Mouse (Mus musculus): ENCODE results near the gene Ovca2.
"Not testable (repeated sequence)": the region's sequence is repeated elsewhere in the genome, so short reads cannot be mapped to it uniquely, and the experiment has no call there.

The Ovca2 gene

GRCm38 (mm10) chr11:75194850-75195461 is 16.3 kb upstream of the Ovca2 start:
- peak; percentile 87 for DNase-seq

- peak; percentile 72 for DNase-seq
Observed at GRCm38 (mm10) chr11:75194121-75194849, 15.7 kb upstream of the Ovca2 start.

GRCm38 (mm10) chr11:75193256-75194071 is 14.8 kb upstream of the Ovca2 start, which contains the start of gene Rtn4rl1:
Rtn4rl1 (plus strand) TSS chr11:75193783.
- peak; percentile 88 for DNase-seq

- DNase-seq = peak; percentile 91
Observed at GRCm38 (mm10) chr11:75192336-75193214, 13.9 kb upstream of the Ovca2 start.

GRCm38 (mm10) chr11:75191841-75192240 is 13.2 kb upstream of the Ovca2 start:
- peak; percentile 73 for DNase-seq

GRCm38 (mm10) chr11:75190905-75191441 is 12.3 kb upstream of the Ovca2 start, which contains the start of gene Dph1:
Dph1 (minus strand) TSS chr11:75191241.
- DNase-seq = peak; percentile 59

GRCm38 (mm10) chr11:75190371-75190724 is 11.7 kb upstream of the Ovca2 start:
- peak; percentile 86 for DNase-seq

GRCm38 (mm10) chr11:75189713-75190370 is 11.2 kb upstream of the Ovca2 start:
- peak; percentile 54 for DNase-seq

GRCm38 (mm10) chr11:75184986-75185385 is 6.4 kb upstream of the Ovca2 start:
- DNase-seq = no peak

GRCm38 (mm10) chr11:75184573-75184972 is 5.9 kb upstream of the Ovca2 start:
- no peak for DNase-seq

- no peak for DNase-seq
Observed at GRCm38 (mm10) chr11:75183917-75184570, 5.4 kb upstream of the Ovca2 start.

GRCm38 (mm10) chr11:75178011-75178410 is 624 bp downstream of the Ovca2 start:
- DNase-seq = no peak

GRCm38 (mm10) chr11:75174574-75174973 is 4.1 kb downstream of the Ovca2 start:
- not testable (repeated sequence) for DNase-seq

GRCm38 (mm10) chr11:75173799-75174165 is 4.9 kb downstream of the Ovca2 start:
- DNase-seq = no peak

GRCm38 (mm10) chr11:75173095-75173798 is 5.4 kb downstream of the Ovca2 start:
- peak; percentile 89 for DNase-seq

GRCm38 (mm10) chr11:75172151-75173094 is 6.2 kb downstream of the Ovca2 start:
- peak; percentile 66 for DNase-seq

GRCm38 (mm10) chr11:75171186-75171865 is 7.3 kb downstream of the Ovca2 start:
- DNase-seq = peak; percentile 66

GRCm38 (mm10) chr11:75170136-75170751 is 8.4 kb downstream of the Ovca2 start:
- DNase-seq = peak; percentile 93

Measured in cerebellum, adult 9-11 months (tissue).